Mouse (Mus musculus) heart, embryonic 11.5 days (tissue): ENCODE results near the gene Adck1. TPM values are rescaled to one million over a fixed set of nuclear protein-coding genes. Genes with fewer than 3 reads are reported as not detected.
"Not testable (repeated sequence)": the region's sequence is repeated elsewhere in the genome, so short reads cannot be mapped to it uniquely, and the experiment has no call there.

Source experiments
- ATAC-seq: fragments of 200-750 bp; cut with Nextera tagmentation; replicated peaks from 2 replicates; pipeline ENCODE4 v1.8.0; 2017; ENCODE audit warnings: moderate library complexity; ENCODE audit not compliant: insufficient number of reproducible peaks, low FRiP score, low TSS enrichment
- H3K27ac ChIP-seq: fragments of 300-500 bp; sonication (generic); 2 replicates; pipeline ENCODE4 v1.5.1; 2014; ENCODE audit warnings: mild to moderate bottlenecking, low read depth, low read length
- H3K27me3 ChIP-seq: fragments of 300-500 bp; sonication (generic); 2 replicates; pipeline ENCODE4 v1.6.1; 2014; ENCODE audit warnings: mild to moderate bottlenecking, low read length, mixed read lengths; ENCODE audit not compliant: control insufficient read depth, insufficient read depth
- H3K36me3 ChIP-seq: fragments of 300-500 bp; sonication (generic); 2 replicates; pipeline ENCODE4 v1.6.1; 2014; ENCODE audit warnings: mild to moderate bottlenecking, low read length, moderate library complexity, mixed read lengths; ENCODE audit not compliant: control insufficient read depth, insufficient read depth
- H3K4me1 ChIP-seq: fragments of 300-500 bp; sonication (generic); 2 replicates; pipeline ENCODE4 v1.6.1; 2014; ENCODE audit warnings: low read length; ENCODE audit not compliant: control insufficient read depth, insufficient read depth
- H3K4me2 ChIP-seq: fragments of 300-500 bp; sonication (generic); 2 replicates; pipeline ENCODE4 v1.6.1; 2014; ENCODE audit warnings: mild to moderate bottlenecking, moderate library complexity
- H3K4me3 ChIP-seq: fragments of 300-500 bp; sonication (generic); 2 replicates; pipeline ENCODE4 v1.5.1; 2014; ENCODE audit warnings: low read depth, low read length
- H3K9ac ChIP-seq: fragments of 300-500 bp; sonication (generic); 2 replicates; pipeline ENCODE4 v1.6.1; 2014; ENCODE audit warnings: mild to moderate bottlenecking, low read depth, low read length, moderate library complexity
- H3K9me3 ChIP-seq: fragments of 300-500 bp; sonication (generic); replicated peaks from 2 replicates; pipeline ENCODE4 v1.6.1; 2016; ENCODE audit warnings: low read length; ENCODE audit not compliant: control insufficient read depth
- WGBS: fragments of 180-500 bp; shearing (Covaris S2); extraction: QIAGEN DNeasy Blood & Tissue Kit; methylation state at CpG from one replicate; pipeline ENCODE4 v1.1.7; 2014; ENCODE audit not compliant: insufficient replicate concordance; 5-methylcytosine and 5-hydroxymethylcytosine counted together
- polyA plus RNA-seq: library from polyadenylated mRNA; unstranded; fragments of >200 nt; fragmentation: Nextera tagmentation; extraction: Ambion mirVana; gene quantifications from 2 replicates; pipeline ENCODE4 v1.2.1, GENCODE M21; 2014

The Adck1 gene
- polyA plus RNA-seq, 1 experiment from 2014 or later, result 9.6 TPM

DNA sequence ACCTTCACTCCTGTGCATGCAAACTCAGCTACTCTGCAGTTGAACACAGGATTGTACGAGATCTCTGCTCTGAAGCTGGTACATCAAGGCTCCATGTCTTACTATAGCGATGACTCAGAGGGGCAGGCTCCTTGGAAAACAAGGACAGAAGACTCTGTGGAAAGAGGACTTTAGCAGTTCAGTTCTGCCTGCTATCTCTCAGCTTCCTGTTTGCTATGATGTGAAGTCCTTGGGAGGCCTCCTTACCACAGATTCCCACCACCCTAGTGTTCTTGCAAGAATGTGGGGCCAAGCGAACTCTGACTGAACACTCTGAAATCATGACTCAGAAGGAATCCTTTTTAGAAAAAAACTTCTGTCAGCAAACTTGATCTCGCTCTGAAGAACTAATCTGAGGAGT is 8.3 kb downstream of the Adck1 start:
- WGBS, result 58% methylated on average over 4 of the region's 4 CpGs
- Histone ChIP-seq H3K27me3 (no peaks in the 10 kb centered on the region), H3K27ac (no peak overlapping the region), H3K36me3 (no peaks in the 10 kb centered on the region), H3K4me2 (no peak overlapping the region), H3K9me3 (no peaks in the 10 kb centered on the region), H3K4me1 (no peaks in the 10 kb centered on the region), H3K9ac (no peak overlapping the region), H3K4me3 (no peak overlapping the region)
- ATAC-seq, result no peak

DNA sequence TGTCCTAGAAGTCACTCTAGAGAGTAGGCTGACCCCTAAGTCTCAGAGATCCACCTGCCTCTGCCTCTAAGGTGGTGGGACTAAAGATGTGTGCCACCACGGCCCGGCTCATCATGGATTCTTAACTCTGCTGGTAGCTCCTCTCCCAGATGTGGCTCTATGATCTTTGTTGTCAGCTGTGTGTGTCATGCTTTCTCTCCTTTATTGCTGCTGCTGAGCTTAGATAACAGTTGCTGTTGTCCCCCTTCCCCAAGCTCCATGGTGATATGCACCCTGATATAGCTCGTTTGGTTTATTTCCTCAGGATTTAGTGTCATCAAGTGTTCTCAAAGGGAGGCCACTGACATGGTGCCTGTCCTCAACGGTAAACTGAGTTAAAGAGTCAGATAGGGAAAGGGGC is 9.3 kb downstream of the Adck1 start:
- ATAC-seq, H3K27me3 ChIP-seq, H3K4me3 ChIP-seq, H3K27ac ChIP-seq, H3K9me3 ChIP-seq, H3K36me3 ChIP-seq, H3K9ac ChIP-seq, H3K4me2 ChIP-seq, H3K4me1 ChIP-seq: not testable (repeated sequence)
- 64% methylated on average over 4 of the region's 4 CpGs for WGBS

DNA sequence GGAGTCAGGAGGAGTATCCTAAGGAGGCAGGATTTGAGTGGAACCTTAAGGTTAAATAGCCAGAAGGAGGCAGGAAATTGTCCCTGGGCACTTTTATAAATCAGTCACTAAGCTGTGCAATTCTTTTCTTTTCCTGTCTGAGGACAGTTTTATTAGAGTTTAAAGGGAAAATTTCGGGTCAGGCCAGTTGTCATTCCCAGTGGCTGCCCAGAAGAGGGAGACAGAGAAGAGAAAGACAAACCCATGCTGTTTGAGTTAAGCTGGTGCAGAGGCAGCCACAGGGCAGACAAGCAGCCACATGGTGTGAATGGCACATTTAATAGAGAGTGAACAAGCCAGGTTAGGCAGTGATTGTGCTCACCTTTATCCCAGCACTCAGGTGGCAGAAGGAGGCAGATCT is 10.0 kb downstream of the Adck1 start:
- H3K27me3 ChIP-seq, H3K27ac ChIP-seq, H3K9me3 ChIP-seq, H3K36me3 ChIP-seq, ATAC-seq, H3K9ac ChIP-seq, H3K4me2 ChIP-seq, H3K4me1 ChIP-seq, H3K4me3 ChIP-seq: not testable (repeated sequence)
- 20% methylated on average over 1 of the region's 1 CpGs for WGBS

DNA sequence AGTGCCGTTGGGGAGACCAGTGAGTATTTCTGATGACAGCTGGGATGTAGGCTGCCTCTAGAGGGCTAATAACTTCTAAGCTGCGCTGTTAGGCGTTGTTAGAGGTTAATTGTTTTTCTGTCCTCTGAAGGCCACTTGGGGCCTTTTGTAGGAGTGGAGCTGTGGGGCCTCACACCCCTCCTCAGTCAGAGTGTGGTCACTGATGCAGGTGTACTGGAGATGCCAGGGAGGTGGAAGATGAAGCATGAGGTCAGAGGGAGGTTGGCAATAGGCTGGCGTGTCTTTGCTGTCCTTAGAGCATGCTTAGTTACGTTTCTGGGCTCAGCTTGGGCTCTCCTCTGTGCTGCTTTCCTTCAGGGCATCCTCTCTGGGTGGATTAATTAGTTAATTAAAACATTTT is 11.7 kb downstream of the Adck1 start:
- Histone ChIP-seq H3K4me1 (no peaks in the 10 kb centered on the region), H3K27me3 (no peaks in the 10 kb centered on the region), H3K27ac (no peak overlapping the region), H3K4me3 (no peak overlapping the region), H3K36me3 (no peaks in the 10 kb centered on the region), H3K9me3 (no peaks in the 10 kb centered on the region), H3K9ac (no peak overlapping the region), H3K4me2 (no peak overlapping the region)
- no peak for ATAC-seq
- WGBS, result 77% methylated on average over 5 of the region's 5 CpGs

DNA sequence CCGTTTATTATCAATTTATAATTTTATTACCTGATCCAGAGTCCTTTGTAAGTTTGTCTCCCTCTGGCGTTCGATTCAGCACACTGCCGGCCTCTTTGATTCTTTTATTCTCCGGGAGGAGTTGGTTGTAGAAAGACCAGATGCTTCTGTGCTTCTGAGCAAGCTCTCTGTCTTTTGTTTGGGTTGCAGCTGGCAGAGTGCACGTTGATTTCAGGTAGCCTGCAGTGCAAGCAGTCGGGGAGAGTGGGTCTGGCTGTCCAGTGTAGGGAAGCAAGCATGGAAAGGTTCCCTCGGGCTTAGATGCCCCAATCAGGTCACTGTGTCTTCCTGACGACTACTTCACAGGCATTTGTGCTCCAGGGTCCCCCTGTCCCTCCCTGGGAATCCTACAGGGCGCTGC is 16.5 kb downstream of the Adck1 start:
- Histone ChIP-seq H3K36me3 (no peaks in the 10 kb centered on the region), H3K9ac (no peak overlapping the region), H3K4me2 (no peak overlapping the region), H3K4me1 (no peaks in the 10 kb centered on the region), H3K4me3 (no peak overlapping the region), H3K27ac (no peak overlapping the region), H3K9me3 (no peaks in the 10 kb centered on the region), H3K27me3 (no peaks in the 10 kb centered on the region)
- no peak for ATAC-seq
- WGBS, result 43% methylated on average over 10 of the region's 10 CpGs

DNA sequence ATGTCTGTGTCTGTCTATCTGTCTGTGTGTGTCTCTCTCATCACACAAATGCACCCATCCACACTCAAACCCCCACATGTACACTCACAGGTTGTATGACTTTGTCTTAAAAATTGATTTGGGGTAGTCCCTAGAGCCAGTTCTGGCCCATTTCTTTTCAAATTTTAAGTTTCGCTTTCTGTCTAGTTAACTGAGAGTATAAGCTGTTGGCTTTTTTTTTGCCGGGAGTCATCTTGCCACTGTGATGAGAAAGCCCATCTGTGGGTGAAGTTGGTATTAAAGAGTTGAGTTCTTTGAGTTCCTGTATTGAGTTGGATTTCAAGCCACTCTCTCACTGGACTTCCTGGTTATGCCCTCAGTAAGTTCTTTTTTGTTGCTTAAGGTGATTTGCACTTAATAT is 17.9 kb downstream of the Adck1 start:
- WGBS, result 90% methylated on average over 2 of the region's 2 CpGs
- H3K9me3 ChIP-seq, result no peaks in the 10 kb centered on the region
- H3K27me3 ChIP-seq, result no peaks in the 10 kb centered on the region
- no peak overlapping the region for H3K27ac ChIP-seq
- H3K36me3 ChIP-seq, result no peaks in the 10 kb centered on the region
- ATAC-seq, result no peak
- H3K4me2 ChIP-seq, result no peak overlapping the region
- no peak overlapping the region for H3K4me3 ChIP-seq
- H3K4me1 ChIP-seq, result no peaks in the 10 kb centered on the region
- no peak overlapping the region for H3K9ac ChIP-seq

DNA sequence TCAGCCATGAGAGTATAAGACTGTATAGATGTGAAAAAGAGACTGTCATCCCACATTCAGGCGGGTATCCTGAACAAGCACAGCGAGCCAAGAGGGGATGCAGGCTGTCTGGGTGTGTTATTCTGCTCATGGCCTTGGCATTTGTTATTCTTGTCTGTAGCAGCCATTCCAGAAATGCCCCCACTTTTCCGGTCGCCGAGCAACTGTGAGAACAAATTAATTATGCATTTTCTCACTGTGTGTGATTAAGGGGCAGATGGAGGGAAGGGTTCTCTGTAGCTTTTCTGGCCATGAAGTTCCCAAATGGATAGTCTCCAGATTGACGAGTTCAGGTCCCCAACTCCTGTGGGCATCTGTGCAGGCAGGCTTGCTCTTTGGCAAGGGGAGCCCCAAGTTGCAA is 28.5 kb downstream of the Adck1 start:
- H3K36me3 ChIP-seq, result no peaks in the 10 kb centered on the region
- WGBS, result 84% methylated on average over 6 of the region's 6 CpGs
- H3K27ac ChIP-seq, result no peak overlapping the region

DNA sequence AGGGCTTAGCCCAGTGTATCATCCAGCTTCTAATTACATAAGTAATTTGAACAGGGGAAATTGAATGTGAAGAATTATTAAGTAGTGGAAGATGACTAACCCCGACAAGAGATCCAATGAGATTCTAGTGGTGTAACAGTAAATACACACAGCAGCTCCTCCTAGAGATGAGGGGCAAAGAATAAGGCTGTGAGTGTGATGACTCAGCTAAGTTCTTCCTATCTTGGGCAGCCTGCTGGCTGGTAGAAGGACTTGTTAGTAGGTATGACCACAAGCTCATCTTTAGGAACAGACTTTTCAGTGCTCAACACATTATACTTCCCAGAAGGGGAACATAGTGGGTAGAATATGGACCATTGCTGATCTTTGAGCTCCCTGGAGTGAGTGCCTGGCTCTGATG is 38.3 kb downstream of the Adck1 start:
- H3K27me3 ChIP-seq, result no peaks in the 10 kb centered on the region
- no peak overlapping the region for H3K4me3 ChIP-seq
- H3K4me2 ChIP-seq, result no peak overlapping the region
- H3K9me3 ChIP-seq, result no peaks in the 10 kb centered on the region
- no peaks in the 10 kb centered on the region for H3K4me1 ChIP-seq
- H3K36me3 ChIP-seq, result no peaks in the 10 kb centered on the region
- no peak overlapping the region for H3K27ac ChIP-seq
- 84% methylated on average over 1 of the region's 1 CpGs for WGBS
- no peak for ATAC-seq
- no peak overlapping the region for H3K9ac ChIP-seq

More for the DNA sequence above, 28.5 kb downstream of the Adck1 start:
- Histone ChIP-seq H3K9ac (no peak overlapping the region), H3K27me3 (no peaks in the 10 kb centered on the region), H3K4me2 (no peak overlapping the region), H3K4me3 (no peak overlapping the region), H3K4me1 (no peaks in the 10 kb centered on the region), H3K9me3 (no peaks in the 10 kb centered on the region)
- no peak for ATAC-seq

DNA sequence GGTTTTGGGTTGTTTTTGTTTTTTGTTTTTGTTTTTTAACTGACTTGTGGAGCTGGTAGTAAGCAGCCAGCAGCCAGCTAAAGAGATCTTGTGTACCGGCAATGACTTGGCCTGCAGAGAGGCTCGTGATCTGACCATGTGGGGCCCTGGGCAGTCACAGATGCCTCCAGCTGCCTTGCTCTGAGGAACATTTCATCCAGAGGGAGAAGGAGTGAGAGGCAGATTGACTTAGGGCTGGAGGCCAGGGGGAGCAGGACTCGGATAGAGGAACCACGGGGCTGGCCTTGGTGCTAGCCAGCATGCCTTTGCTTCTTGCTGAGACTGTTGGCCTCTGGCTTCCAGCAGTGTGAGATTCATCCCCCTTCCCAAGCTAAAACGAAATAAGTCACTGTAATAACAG is 43.2 kb downstream of the Adck1 start:
- Histone ChIP-seq H3K9ac (no peak overlapping the region), H3K9me3 (no peaks in the 10 kb centered on the region), H3K4me1 (no peaks in the 10 kb centered on the region), H3K4me3 (no peak overlapping the region), H3K4me2 (no peak overlapping the region), H3K27ac (no peak overlapping the region), H3K27me3 (no peaks in the 10 kb centered on the region), H3K36me3 (no peaks in the 10 kb centered on the region)
- ATAC-seq, result no peak
- WGBS, result 46% methylated on average over 5 of the region's 5 CpGs
